Comparison of ENCODE assay signal across 7 mouse cellular contexts in genomic region chr3:115080428-115081181, GRCm38 (mm10).
DNase-seq lines count a peak whose midpoint lies in the region; ATAC-seq and TF ChIP-seq lines count a peak whose summit lies in the region.

No protein-coding gene starts in this region.

- peak; percentile 15 to 22 for DNase-seq in cerebellum, postnatal 10 days
- peak; percentile 22 for DNase-seq in embryo, embryonic 10 days (ENCODE audit: low spot score)
- peak; percentile 19 for DNase-seq in hindbrain, postnatal 0 days (ENCODE audit: low spot score)
- no peak for DNase-seq in midbrain, embryonic 11.5 days (ENCODE audit: low spot score, missing footprints)
- DNase-seq in thymus, postnatal 0 days (ENCODE audit: low spot score) = no peak
- no peak for DNase-seq in testis, postnatal 10 days (ENCODE audit: low spot score)

- H3K9me3 ChIP-seq in hindbrain, postnatal 0 days (ENCODE audit: low read length) = no peaks in the 10 kb centered on the region
- no peaks in the 10 kb centered on the region for H3K9me3 ChIP-seq in midbrain, embryonic 11.5 days (ENCODE audit: control insufficient read depth, low read length)

- 0 out of 2 replicates have a peak, but pooled peaks have one; percentile 21 for ATAC-seq in hindbrain, postnatal 0 days
- ATAC-seq in midbrain, embryonic 11.5 days (ENCODE audit: low FRiP score) = peak; percentile 48; the same call in 1 of the 2 replicates
- no peak for ATAC-seq in megakaryocyte, adult 5-6 weeks (ENCODE audit: poor library complexity, severe bottlenecking)

- no peak overlapping the region for H3K4me2 ChIP-seq in hindbrain, postnatal 0 days (ENCODE audit: low read depth, low read length)
- H3K4me2 ChIP-seq in midbrain, embryonic 11.5 days = no peak overlapping the region

- TF ChIP-seq CTCF in hindbrain, postnatal 0 days (IDR thresholded peaks at IDR 0.05; ENCODE audit: low read depth) = no peak

- no peaks in the 10 kb centered on the region for H3K4me1 ChIP-seq in hindbrain, postnatal 0 days (ENCODE audit: insufficient read depth, low read length)
- H3K4me1 ChIP-seq in midbrain, embryonic 11.5 days (ENCODE audit: control insufficient read depth, insufficient read depth, low read length) = no peaks in the 10 kb centered on the region

- H3K27me3 ChIP-seq in hindbrain, postnatal 0 days (ENCODE audit: insufficient read depth, low read length) = no peaks in the 10 kb centered on the region
- H3K27me3 ChIP-seq in midbrain, embryonic 11.5 days (ENCODE audit: control insufficient read depth, insufficient read depth, low read length) = no peaks in the 10 kb centered on the region

- H3K4me3 ChIP-seq in hindbrain, postnatal 0 days (ENCODE audit: low read length) = no peak overlapping the region
- H3K4me3 ChIP-seq in midbrain, embryonic 11.5 days (ENCODE audit: low read depth, low read length) = no peak overlapping the region

- H3K27ac ChIP-seq in hindbrain, postnatal 0 days = no peak overlapping the region
- H3K27ac ChIP-seq in midbrain, embryonic 11.5 days (ENCODE audit: low read depth, low read length) = no peak overlapping the region

- WGBS in hindbrain, postnatal 0 days = 40% methylated on average over 12 of the region's 12 CpGs
- 41% methylated on average over 12 of the region's 12 CpGs for WGBS in midbrain, embryonic 11.5 days

- no peaks in the 10 kb centered on the region for H3K36me3 ChIP-seq in hindbrain, postnatal 0 days (ENCODE audit: insufficient read depth, low read length)
- H3K36me3 ChIP-seq in midbrain, embryonic 11.5 days (ENCODE audit: control insufficient read depth, insufficient read depth, low read length) = no peaks in the 10 kb centered on the region

- H3K9ac ChIP-seq in hindbrain, postnatal 0 days (replicated peaks; ENCODE audit: low read length) = no peak overlapping the region
- H3K9ac ChIP-seq in midbrain, embryonic 11.5 days (ENCODE audit: low read length) = no peak overlapping the region

Comparison
In these comparisons a context has a peak if more than half of its experiments do, and no peak if none do; other contexts are left out.
1. DNase-seq: peak in cerebellum, postnatal 10 days (2 of 2), embryo, embryonic 10 days (single experiment) and hindbrain, postnatal 0 days (single experiment); none in midbrain, embryonic 11.5 days (single experiment), thymus, postnatal 0 days (single experiment) and testis, postnatal 10 days (single experiment).